Mouse (Mus musculus): Measurements from ENCODE around the gene Ptprz1.

Ptprz1 gene

GRCm38 (mm10) chr6:22874781-22875613 lies at the start of gene Ptprz1:
TSS of gene Ptprz1 (plus strand) at chr6:22875502.
- peak; percentile 42 for DNase-seq (ENCODE audit: low spot score)

GRCm38 (mm10) chr6:22833637-22834036 lies 41.7 kb upstream of the Ptprz1 start:
- no peak for DNase-seq (ENCODE audit: low spot score)

GRCm38 (mm10) chr6:22834100-22834970 lies 41.0 kb upstream of the Ptprz1 start:
- DNase-seq (ENCODE audit: low spot score) = no peak

- no peak for DNase-seq (ENCODE audit: low spot score)
Measured at GRCm38 (mm10) chr6:22875614-22876541, 576 bp downstream of the Ptprz1 start.

- no peak for DNase-seq (ENCODE audit: low spot score)
Measured at GRCm38 (mm10) chr6:22887978-22888377, 12.7 kb downstream of the Ptprz1 start.

GRCm38 (mm10) chr6:22889333-22889732 lies 14.0 kb downstream of the Ptprz1 start:
- no peak for DNase-seq (ENCODE audit: low spot score)

GRCm38 (mm10) chr6:22901983-22902382 lies 26.7 kb downstream of the Ptprz1 start:
- DNase-seq (ENCODE audit: low spot score) = no peak

- DNase-seq (ENCODE audit: low spot score) = no peak
Measured at GRCm38 (mm10) chr6:22908510-22909256, 33.4 kb downstream of the Ptprz1 start.

GRCm38 (mm10) chr6:22909257-22909907 lies 34.1 kb downstream of the Ptprz1 start:
- DNase-seq (ENCODE audit: low spot score) = no peak

- DNase-seq (ENCODE audit: low spot score) = no peak
Measured at GRCm38 (mm10) chr6:22909908-22910260, 34.6 kb downstream of the Ptprz1 start.

- no peak for DNase-seq (ENCODE audit: low spot score)
Measured at GRCm38 (mm10) chr6:22922880-22923279, 47.6 kb downstream of the Ptprz1 start.

GRCm38 (mm10) chr6:22932768-22933265 lies 57.5 kb downstream of the Ptprz1 start:
- DNase-seq (ENCODE audit: low spot score) = no peak

- no peak for DNase-seq (ENCODE audit: low spot score)
Measured at GRCm38 (mm10) chr6:22937126-22937525, 61.8 kb downstream of the Ptprz1 start.

- DNase-seq (ENCODE audit: low spot score) = no peak
Measured at GRCm38 (mm10) chr6:22937526-22937925, 62.2 kb downstream of the Ptprz1 start.

GRCm38 (mm10) chr6:22944191-22944590 lies 68.9 kb downstream of the Ptprz1 start:
- DNase-seq (ENCODE audit: low spot score) = no peak

GRCm38 (mm10) chr6:22963374-22963773 lies 88.1 kb downstream of the Ptprz1 start:
- DNase-seq (ENCODE audit: low spot score) = no peak

GRCm38 (mm10) chr6:22968073-22968472 lies 92.8 kb downstream of the Ptprz1 start:
- no peak for DNase-seq (ENCODE audit: low spot score)

- no peak for DNase-seq (ENCODE audit: low spot score)
Measured at GRCm38 (mm10) chr6:22983769-22984519, 108.6 kb downstream of the Ptprz1 start.

GRCm38 (mm10) chr6:22984520-22985154 lies 109.3 kb downstream of the Ptprz1 start:
- no peak for DNase-seq (ENCODE audit: low spot score)
